Mouse (Mus musculus): ENCODE measurements around the gene Gata5.

DNA sequence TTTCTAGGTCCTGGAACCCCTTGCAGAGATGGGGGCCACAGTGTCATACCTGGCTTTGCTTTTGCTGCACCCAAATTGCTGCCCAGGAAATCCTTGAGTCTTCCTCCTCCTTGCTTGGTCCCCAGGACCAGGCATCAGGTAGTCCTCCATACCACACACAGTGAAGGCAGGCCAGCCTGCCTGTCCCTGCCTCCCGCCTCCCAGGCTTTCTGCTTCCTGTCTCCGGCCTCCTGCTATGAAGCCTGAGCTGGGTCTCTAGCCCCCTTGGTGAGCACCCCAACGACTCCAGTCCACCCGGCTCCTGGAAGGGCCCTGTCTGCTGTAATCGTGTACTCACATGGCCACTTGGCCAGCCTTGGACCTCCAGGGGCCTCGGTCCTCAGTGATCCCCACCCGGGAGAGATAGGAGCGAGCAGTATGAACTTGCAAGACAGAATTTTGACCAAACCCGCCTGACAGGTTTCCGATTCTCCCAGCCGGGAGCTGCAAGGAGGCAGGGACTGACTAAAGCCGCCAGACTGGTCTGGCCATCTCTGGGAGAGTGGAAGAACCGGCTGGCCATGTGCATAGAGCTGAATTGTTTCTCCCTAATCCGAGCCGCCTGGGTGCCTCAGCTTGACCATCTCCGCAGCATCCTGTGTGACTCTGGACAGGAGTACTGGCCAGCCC, 44.9 kb downstream of the Gata5 start, which contains the start of gene Rbbp8nl:
- TF ChIP-seq POLR2A (IDR thresholded peaks at IDR 0.05; ENCODE audit: insufficient read length, low read depth) (no peak), TCF12 (IDR thresholded peaks at IDR 0.05; ENCODE audit: insufficient read depth, poor library complexity, severe bottlenecking) (no peak), MAX (IDR thresholded peaks at IDR 0.05; ENCODE audit: low read depth) (no peak), E2F4 (IDR thresholded peaks at IDR 0.05; ENCODE audit: insufficient read depth) (no peak)

Data from myocyte (in vitro differentiated cells).